Mouse (Mus musculus) megakaryocyte, embryonic 14.5 days (primary cell): ENCODE measurements around the gene Il1r1.

Experiments used
- FLI1 ChIP-seq: IDR thresholded peaks from 2 replicates; pipeline ENCODE4 v1.6.1; 2012; ENCODE audit warnings: low read length, inconsistent platforms, mixed read lengths
- GATA1 ChIP-seq: IDR thresholded peaks from 3 replicates; pipeline ENCODE4 v1.6.1; 2012; ENCODE audit warnings: mixed read lengths, low read length, inconsistent platforms, borderline replicate concordance

- TF ChIP-seq GATA1 (no peak), FLI1 (no peak)
Observed at GRCm38 (mm10) chr1:40298053-40298452, 73.2 kb downstream of the Il1r1 start.
